ENCODE assay signal across 25 mouse cellular contexts in genomic region chr7:145270955-145271354, GRCm38 (mm10). TPM values are rescaled to one million over a fixed set of nuclear protein-coding genes. Genes with fewer than 3 reads are reported as not detected.
"Had no signal": no experiment of that assay in that cellular context is flagged by ENCODE, and none has a peak within 500 bp of the region (broad histone marks: within the 10 kb centered on the region; RNA-seq: fewer than 3 reads in every experiment).

No protein-coding gene starts in this region.

- H3K27me3 ChIP-seq: liver, embryonic 13.5 days; liver, embryonic 15.5 days; midbrain, embryonic 12.5 days; neural tube, embryonic 13.5 days; neural tube, embryonic 15.5 days; stomach, embryonic 15.5 days had no signal

- H3K9me3 ChIP-seq: liver, embryonic 13.5 days; liver, embryonic 15.5 days; midbrain, embryonic 10.5 days; midbrain, embryonic 12.5 days; neural tube, embryonic 13.5 days; neural tube, embryonic 15.5 days; stomach, embryonic 15.5 days had no signal

- H3K4me3 ChIP-seq: liver, embryonic 13.5 days; liver, embryonic 15.5 days; midbrain, embryonic 10.5 days; midbrain, embryonic 12.5 days; myocyte; neural tube, embryonic 13.5 days; neural tube, embryonic 15.5 days; stomach, embryonic 15.5 days had no signal

- DNase-seq: liver, embryonic 13.5 days; lung, adult 18-20 months; lung, embryonic 14.5 days; lung, postnatal 10 days; lung, postnatal 4 days; midbrain, embryonic 14.5 days; right cerebral cortex, postnatal 14 days; thymus, adult 2 months; thymus, postnatal 25 days; thymus, postnatal 4 days had no signal

- H3K4me1 ChIP-seq: liver, embryonic 15.5 days; midbrain, embryonic 10.5 days; midbrain, embryonic 12.5 days; neural tube, embryonic 13.5 days; neural tube, embryonic 15.5 days; stomach, embryonic 15.5 days had no signal

- H3K27ac ChIP-seq: liver, embryonic 13.5 days; liver, embryonic 15.5 days; midbrain, embryonic 10.5 days; midbrain, embryonic 12.5 days; neural tube, embryonic 13.5 days; neural tube, embryonic 15.5 days; stomach, embryonic 15.5 days; stomach, postnatal 0 days had no signal

- ATAC-seq: midbrain, embryonic 16.5 days had no signal

RNA-seq across cellular contexts. Expression of gene Mrgprf, which starts 29.7 kb away (rescaled TPM):
- total RNA-seq: megakaryocyte-erythroid progenitor cell, adult 5-6 weeks had no signal
- polyA plus RNA-seq: neural tube, embryonic 11.5 days had no signal

RNA-seq across cellular contexts. Expression of gene Mrgprd, which starts 43.7 kb away (rescaled TPM):
- total RNA-seq: megakaryocyte-erythroid progenitor cell, adult 5-6 weeks had no signal
- polyA plus RNA-seq: liver, embryonic 13.5 days; liver, embryonic 15.5 days; lung, embryonic 16.5 days; midbrain, embryonic 10.5 days; midbrain, embryonic 12.5 days; midbrain, embryonic 14.5 days; midbrain, embryonic 16.5 days; myocyte; neural tube, embryonic 11.5 days; neural tube, embryonic 13.5 days; spleen, adult 2 months; stomach, embryonic 15.5 days; stomach, postnatal 0 days; testis, adult 2 months; thymus, adult 2 months; urinary bladder, adult 2 months had no signal
